Mouse (Mus musculus): ENCODE measurements around the gene Barx2.

Gene Barx2

DNA sequence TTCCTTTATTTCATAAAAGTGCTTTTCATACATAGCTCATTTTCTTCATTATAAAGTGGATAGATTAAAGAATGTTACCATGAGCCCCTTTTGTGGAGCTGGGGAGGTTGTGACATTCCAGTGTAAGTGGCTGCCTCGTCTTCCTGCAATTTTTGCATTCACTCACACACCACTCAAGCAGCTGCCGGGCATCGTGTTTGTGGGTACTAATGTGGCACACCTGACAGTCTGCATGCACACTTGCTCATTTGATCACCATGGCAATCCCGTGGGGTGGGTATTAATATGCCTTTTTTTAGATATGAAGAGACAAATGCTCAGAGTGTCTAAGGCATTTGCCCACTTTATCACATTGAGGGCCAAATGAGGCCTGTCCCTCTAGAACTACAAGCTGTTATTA, 24.9 kb downstream of the Barx2 start:
- DNase-seq (ENCODE audit: low spot score) = no peak

DNA sequence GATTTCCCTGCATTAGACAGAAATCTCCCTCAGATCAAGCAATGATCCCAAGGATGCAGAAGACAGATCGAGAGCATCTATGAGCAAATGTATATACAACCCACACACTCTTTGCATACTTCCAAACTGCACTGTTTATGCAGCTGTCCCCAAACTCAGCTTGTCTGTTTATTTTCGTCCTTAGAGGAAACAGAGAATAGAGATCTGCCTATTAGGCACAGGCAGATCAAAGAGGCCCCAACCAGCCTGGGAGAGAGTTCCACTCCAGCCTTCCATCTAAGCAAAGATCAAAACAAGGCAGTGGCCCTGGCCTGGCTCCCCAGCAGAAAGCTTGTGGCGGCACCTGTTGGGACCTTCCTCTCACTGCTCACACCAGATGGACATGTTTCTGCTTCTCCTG, 27.0 kb downstream of the Barx2 start:
- DNase-seq (ENCODE audit: low spot score) = no peak

DNA sequence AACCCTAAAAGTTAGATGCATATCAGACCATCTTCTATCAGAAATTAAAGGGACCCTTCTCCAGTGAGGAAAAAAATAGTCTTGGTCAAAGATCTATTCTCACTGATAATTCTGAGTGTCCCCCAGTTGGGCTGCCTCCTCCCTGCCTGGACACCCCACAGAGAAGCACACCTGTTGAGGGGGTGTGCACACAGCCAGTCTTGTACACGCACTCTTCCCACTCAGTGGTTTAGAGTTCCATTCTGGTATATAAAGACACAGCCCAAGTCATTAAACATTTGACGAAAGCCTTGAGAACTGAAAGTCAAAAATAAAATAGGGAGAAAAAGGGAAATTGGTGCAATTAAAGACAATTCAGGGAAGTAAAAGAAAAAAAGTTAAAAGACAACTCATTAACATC, 30.9 kb downstream of the Barx2 start:
- DNase-seq (ENCODE audit: low spot score) = no peak

DNA sequence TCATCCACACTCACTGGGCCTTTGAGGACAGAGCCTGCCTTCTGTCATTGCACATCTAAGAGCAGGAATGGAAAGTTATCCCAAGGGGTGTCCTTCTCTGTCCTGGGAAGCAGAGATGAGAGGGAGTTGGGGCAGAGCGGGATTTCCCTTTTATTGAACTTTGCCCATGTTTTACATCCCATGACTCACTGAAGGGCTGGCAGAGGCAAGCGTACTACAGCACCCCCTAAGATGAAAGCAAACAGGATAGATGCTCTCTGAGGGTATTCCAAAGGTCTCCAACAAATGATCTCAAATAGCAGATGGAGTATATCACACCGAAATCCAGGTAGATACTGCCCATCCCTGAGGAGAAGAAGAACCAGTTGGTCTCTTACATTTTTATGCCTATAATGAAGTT, 37.7 kb downstream of the Barx2 start:
- no peak for DNase-seq (ENCODE audit: low spot score)

DNA sequence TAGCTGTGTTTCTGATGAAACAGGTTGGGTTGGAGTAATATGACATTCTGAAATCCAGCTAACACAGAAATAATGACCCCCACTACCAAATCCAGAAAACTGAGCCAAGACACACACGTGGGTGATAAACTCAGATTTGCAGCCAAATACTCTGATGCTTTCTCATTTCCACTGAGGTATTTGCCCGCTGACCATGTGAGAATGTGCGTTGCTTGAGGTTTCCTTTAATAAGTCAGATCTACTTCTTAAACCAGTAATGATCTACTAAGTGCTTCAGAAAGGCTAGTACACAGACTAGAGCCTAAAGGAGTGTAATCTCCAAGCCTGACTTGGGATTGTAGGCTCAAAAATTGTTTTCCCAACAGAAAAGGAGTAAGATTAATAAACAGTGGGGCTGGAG, 39.0 kb downstream of the Barx2 start:
- DNase-seq (ENCODE audit: low spot score) = no peak

DNA sequence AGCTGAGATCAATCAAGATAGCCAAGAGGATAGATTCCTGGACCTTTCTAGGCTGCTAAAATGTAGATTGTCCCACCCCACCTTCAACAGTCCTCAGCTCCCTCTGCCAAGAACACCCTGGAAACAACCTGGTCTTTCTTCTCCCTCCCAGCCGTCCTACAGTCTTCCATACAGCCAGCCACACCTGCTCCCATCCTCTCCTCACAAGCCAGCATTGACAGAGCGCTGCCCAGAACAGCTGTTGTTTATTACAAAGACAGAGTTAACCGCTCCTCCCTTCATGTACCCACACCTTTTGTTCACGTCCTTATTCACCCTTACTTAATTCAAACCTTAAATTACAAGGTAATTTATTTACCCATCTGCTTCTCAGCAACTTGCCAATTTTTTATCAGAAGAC, 41.9 kb downstream of the Barx2 start:
- no peak for DNase-seq (ENCODE audit: low spot score)

DNA sequence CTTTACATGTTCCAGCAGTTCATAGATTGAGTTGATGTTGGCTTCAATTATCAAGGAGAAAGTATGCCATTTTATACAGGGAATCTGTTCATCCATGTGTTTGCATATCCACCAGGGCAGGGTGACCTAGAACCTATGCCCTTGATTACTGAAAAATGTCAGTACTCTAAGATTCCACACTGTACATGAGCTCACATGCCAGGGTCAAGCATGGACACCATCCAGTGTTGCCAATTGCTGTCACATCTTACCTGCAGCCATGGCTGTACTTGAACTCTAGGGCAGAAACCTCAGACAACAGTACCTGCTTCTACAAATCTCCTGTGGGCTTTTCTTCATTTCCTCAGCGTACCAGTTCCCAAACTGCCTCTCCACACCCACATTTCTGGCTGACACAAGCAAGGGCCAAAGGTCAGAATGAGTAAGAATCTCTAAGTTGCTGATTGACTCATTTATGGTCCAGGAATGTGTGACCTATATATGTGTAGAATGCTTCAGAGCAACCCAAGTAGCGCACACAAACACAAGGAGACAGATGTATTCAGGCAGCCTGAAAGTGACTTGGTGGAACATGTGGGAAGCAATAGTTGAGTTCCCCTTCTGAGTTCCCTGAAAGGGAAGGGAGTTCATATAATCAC, 44.3 kb downstream of the Barx2 start:
- no peak for DNase-seq (ENCODE audit: low spot score)

DNA sequence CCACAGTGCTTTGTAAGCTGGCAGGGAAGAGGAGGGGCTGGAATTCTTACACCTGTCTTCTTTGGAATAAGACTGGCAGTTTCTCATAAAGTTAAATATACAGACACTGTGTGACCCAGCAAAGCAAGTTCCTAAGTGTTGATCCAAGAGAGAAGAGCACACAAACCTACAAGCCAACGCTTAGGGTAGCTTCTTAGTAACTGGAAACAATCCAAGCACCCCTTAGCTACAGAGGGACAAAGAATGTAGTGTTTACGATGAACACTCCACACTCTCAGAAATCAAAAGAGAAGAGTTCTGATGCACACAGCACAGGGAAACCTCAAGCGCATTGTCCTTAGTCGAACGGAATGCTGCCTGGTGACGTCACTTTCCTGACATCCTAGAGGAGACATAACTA, 49.4 kb downstream of the Barx2 start:
- no peak for DNase-seq (ENCODE audit: low spot score)

DNA sequence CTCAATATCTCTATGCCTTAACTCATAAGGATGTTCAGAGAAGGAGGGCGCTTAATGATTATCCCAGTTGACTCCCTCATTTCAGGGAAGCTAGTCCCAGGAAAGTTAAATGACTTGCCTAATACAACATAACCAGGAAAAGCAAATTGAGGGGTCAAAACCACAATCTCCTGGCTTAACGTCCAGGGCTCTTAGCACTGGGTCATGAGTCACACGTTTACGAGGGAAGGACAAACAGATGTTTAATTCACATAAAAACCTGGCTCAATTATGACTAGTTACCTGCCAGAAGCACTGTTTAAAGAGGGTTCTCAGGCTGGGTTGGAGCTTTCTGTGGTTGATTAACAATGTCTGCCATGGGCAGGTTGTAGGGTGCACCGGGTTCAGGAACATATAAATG, 53.8 kb downstream of the Barx2 start:
- no peak for DNase-seq (ENCODE audit: low spot score)

DNA sequence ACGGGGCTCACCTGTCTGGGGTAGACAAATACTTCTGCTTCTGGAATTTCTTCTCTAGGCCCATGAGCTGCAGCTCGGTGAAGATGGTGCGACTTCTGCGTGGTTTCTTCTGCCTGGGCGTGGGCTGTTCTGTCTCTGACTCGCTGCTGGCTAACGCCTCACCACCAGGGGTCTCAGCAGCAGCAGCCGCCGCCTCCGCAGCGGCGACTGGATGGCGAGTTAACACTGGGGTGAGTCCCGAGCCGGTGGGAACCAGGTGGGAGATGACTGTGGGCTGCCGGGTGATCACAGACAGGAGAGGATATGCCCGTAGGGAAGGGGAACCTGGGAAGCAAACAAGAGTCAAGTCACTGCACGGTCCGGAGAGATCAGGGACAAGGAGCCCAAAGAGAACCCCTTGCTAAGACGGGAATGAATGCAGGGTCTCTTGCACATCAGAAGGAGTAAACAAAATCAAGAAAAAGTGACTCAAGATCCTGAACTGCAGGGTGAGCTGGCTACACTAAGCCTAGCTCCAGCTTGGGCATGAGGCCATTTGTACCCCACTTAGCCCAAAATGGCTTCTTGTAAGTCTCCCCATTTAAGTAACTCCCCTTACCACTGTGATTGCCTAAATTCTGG, 54.4 kb downstream of the Barx2 start:
- peak; percentile 24 for DNase-seq (ENCODE audit: low spot score)

DNA sequence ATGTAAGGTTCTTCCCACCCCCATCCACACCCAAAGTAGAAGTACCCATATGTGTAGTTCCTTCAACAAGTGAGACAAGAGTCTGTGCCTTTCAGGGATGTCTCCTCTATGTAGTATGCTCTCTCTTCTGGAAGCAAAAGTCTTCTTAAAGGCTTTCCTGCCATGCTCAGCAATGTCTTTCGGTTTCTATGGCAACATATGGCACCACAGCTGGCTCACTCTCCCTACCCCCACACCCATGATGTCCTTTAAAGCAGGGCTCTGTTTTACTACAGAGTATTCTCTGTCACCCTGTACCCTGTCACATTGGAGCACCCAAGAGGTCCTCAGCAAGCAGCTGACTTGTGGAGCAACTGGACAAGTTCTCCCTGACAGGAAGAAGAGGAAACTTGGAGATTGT, 55.8 kb downstream of the Barx2 start:
- no peak for DNase-seq (ENCODE audit: low spot score)

DNA sequence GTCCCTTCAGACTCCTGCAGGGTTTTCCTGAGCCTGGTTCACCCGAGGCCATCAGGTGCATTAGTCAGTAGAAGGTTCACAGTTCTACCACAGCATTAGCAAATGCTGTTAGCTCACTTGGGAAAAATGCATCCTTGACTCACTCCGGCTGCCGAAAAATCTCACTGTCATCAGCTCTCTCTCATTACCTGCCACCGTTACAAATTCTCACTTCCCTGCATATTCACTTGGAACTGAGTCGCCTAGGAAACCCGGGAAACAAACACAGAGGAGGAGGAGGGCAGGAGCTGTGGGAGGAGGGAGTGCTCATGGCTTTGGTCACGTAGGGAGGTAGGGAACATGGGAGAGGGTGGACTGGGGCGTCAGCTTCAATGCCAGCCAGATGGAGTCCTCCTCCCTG, 56.8 kb downstream of the Barx2 start:
- DNase-seq (ENCODE audit: low spot score) = no peak

DNA sequence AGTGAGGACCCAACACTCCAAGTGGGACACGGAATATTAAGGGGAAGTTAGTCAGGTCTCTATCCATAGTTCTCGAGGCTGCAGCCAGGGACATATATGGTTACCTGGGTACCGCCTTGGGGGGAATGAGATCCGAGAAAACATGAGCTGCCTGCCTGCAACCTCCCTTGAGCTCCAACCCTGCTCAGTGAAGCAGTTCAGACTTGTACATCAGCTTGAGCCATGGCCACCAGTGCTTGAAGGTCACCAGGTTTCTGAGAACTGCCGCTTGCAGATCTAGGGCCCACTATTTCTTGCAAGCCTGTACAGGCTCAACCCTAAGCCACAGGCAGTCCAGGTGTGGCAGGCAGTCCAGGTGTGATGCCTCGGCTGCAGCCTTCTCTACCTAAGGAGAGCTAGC, 57.6 kb downstream of the Barx2 start:
- DNase-seq (ENCODE audit: low spot score) = no peak

DNA sequence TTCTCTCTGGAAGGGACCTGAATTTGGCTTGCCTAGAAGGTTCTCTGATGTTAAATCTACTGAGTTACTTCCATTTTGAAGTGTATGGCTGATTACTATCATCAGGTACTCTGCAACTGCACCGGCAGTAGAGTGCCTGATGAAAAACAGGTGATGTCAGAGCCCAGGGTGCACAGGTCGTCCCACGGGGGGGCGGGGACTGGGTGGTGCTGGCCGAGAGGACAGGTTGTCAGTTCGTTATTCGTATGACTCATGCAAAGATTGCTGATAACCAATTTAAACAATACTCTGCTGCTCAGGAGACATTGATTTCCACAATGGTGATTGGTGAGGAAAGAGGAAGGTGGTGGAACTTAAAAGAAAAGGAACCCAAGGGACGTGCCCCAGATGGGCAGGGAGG, 61.6 kb downstream of the Barx2 start:
- no peak for DNase-seq (ENCODE audit: low spot score)

DNA sequence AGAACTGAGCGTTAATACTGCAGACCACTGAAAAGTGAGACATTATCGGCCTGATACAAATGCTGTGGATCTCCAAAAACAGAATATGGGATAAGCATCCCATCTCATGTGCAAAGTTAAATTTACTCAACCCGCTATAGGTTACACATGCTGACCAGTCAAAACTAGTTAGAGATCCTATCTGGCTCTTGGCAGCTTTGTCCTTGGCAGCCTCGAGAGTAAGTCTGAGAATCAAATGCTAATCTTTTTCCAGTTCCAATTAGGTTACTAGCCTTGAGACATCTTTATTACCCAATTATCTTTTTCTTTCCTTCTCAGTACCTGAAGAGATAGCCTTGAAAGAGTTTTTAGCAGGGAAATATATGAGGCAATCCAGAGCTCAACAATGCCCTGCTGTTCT, 62.6 kb downstream of the Barx2 start:
- DNase-seq (ENCODE audit: low spot score) = no peak

DNA sequence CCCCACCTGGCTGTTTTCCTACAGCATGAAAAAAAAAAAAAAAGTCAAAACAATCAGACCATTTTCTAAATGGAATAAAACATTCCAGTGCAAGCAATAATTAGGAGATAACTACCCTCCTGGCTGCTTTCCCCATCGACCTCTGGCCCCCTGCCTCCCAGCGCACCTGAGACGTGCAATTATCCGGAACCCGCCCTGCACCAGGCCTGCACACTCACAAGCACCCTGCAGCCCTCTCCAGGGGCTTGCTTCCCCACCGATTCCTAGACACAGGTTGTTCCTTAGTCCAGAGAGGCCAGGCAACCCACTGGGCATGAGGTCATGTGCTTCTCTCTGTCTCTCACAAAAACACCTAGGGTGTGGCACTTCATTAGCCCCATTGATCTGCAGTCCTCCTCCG, 63.9 kb downstream of the Barx2 start:
- DNase-seq (ENCODE audit: low spot score) = no peak

DNA sequence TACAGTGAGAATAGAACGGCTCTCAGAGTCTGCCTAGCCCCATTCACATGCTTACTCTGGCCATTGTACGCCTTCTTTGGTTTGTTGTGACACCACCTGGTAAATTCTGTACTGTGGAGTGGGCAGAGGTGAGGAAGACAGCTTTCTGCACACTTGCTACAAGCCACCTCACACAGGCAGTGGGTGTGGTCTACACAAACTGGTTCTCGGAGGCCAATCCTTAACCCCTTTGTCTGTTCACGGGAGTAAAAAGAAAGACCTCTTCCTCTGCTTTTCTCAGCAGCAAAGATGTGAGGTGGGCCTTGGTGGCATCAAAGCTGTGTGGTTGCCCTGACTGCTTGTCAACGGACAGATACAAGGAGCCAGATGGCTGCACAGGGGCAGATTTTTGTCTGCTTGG, 68.6 kb downstream of the Barx2 start:
- no peak for DNase-seq (ENCODE audit: low spot score)

DNA sequence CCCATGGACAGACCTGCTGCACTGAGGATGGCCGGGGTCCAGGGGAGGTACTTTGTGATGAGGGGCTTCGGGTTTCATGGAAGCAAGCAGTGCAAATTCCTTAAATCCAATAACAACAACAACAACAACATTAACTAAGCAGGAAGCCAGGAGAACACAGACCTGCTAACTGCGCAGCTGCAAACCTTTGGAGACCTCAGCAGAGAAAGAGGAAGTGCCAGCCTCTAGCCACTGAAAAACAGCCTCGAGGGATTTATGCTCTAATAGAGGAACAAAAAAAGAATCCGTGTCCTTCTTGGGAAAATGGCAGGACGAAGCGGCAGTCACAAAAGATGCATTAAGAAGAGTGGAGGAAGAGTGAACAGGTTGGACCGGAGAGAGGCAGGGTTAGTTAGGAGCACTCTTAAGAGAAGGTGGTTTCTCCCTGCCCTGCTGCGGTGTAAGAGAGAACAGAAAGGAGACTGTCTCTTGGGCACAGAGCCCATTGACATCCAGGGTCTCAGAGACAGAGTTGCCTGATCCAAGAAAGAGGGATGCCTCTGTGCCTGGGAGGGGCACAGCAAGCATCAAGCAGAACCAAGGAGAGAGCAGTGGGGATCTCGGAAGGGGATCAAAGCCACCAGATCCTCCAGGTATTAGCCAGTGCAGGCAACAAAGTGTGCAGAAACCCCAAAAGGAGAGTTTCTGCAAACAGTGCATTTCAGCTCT, 72.0 kb downstream of the Barx2 start:
- DNase-seq (ENCODE audit: low spot score) = no peak

DNA sequence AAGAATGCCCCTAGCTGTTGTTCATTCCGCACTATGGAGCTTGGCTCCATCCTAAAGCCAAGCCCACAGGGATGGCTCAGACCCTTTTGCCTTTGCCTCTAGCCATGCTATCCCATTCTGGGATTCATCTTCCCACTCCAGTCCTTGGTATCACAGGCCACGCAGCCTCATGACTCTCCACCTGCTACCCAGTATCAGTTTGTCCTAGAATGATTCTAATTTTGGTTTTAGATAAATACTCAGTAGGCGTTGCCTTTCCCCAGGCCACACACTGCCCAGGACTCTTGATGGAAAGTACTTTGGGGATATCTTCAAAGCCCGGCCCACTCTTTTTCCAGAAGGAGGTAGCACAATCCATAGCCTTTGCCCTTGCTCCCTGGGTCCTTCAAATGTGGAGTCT, 72.7 kb downstream of the Barx2 start:
- DNase-seq (ENCODE audit: low spot score) = no peak

DNA sequence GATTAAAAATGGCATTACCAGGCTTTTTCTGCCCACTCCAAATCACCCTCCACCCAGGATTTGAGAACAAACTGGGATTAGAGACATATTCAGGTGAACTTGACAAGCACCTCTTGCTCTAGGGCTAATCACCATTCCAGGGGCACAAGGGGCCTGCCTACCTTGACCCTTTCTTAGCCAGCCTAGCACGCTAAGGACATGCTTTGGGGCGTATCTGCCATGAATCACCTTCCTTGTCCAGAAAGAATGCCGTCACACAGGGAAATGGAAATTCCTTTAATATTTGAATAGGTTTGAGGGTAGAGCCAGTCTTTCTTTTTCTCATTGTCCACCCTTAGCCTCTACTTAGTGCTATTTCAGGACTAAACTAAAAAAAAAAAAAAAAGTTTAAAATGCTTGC, 73.2 kb downstream of the Barx2 start:
- no peak for DNase-seq (ENCODE audit: low spot score)

DNA sequence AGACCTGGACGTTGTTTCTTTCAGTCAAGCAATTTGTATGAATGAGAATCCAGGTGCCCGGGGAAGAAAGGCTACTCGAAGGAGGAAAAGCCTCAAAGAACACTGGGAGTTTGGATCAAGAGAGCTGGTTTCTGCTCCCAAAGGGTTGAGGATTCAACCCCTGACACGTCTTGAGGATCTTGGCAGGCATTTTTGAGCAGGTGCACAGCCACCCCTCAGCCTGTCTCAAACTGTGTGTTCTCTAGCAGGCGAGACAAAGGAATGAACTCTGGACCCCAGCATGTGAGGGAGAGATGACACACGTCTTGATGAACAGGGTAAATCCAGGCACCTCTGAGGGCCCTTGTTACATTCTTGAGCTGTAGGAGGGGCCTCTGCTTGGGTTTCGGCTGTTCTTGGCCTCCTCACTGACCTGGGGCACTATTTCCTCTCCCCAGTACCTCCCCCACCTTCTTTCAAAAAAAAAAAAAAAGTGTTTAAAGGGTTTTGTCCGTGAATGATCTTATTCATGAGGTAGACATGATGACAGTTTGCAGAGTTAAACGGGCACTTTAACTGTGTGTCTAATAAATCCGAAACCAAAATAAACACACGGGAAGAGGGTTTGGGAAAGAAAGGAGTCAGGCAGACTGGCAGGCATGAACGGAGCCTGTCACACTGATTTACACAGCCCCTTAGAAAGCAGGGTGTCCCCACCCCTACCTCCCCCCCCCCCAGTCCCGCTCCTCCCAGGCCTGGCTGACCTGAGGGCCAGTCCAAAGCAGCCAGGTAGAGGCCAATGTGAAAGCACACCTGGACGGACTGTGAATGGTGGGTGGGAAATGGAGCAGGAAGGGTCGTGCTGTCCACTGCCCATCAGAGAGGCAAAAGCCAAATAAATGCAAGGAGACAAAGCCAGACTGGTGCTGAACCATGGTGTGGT, 73.9 kb downstream of the Barx2 start:
- DNase-seq (ENCODE audit: low spot score) = no peak

DNA sequence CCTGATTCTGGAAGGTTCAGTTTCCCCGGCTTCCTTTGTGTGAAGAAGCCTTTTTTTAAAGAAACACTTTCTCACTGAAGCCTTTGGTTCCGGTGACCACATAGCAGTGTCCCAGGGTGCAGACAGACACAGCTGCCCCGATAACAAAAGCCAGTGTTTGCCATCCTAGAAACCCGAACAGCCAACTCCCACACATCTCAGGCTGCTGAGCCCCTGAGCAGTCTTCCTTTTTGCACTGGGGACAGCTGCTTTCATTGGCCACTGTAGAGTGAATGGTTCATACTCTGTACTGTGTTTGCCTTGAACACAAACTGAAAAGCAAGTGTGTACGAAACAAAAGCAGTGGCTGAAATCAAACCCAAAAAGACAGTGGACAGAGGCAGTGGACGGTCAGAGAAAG, 75.2 kb downstream of the Barx2 start:
- DNase-seq (ENCODE audit: low spot score) = no peak

DNA sequence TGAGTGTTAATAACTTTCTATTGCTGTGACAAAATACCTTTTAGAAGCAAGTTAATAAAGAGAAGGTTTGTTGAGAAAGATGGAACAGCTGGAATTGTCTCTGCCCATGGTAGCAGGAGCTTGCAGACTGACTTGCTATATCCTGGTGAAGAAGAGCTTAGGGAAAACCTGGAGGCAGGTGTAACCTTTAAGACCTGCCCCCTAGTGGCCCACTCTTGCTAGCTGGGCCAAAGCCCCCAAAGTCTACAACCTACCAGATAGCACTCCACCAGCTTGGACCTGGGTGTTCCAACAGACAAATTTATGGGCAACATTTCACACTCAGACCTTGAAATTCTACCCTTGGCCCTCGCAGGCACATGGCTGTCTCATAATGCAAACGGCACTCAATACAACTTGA, 104.5 kb downstream of the Barx2 start:
- DNase-seq (ENCODE audit: low spot score) = no peak
